ENCODE assay signal across 9 mouse cellular contexts in the genomic region with DNA sequence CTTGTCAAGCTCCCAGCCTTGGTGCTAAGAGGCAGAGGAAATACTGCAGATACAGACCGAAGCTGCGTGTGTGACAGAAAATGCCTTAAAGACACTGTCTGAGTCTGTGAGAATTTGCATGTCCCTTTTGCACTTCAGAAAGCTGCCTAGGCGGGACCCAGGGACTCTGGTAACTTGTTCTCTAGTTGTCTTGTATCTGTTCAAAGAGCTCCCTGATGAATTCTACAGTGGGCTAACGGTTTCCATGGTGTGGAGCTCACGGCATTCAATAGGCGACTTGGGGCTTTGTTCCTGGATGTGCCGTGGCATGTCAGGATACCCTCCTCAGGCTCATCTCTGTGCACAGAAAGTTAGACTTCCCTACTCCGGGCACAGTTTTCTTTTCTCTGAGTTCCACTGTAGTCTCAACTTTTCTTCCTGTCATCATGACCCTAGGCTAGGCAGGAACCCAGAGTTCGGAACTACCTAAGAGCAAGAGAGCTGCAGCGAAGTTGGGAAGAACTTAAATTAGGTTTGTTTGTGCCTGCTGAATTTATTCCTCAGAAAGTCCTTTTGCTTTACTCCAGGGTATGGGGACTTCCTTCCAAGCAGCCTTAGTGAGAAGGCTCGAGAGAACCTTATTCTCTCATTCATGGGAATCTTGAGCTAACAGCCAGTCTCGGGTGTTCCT.
DNase-seq lines count a peak whose midpoint lies in the region; ATAC-seq and TF ChIP-seq lines count a peak whose summit lies in the region.
"Had no signal": no experiment of that assay in that cellular context is flagged by ENCODE, and none has a peak within 500 bp of the region (broad histone marks: within the 10 kb centered on the region; RNA-seq: fewer than 3 reads in every experiment).

No protein-coding gene starts in this region.

- no peak for ATAC-seq in embryonic facial prominence, embryonic 14.5 days (ENCODE audit: low read depth)
- ATAC-seq in neural tube, embryonic 14.5 days (ENCODE audit: low read depth), result peak; percentile 21

- H3K4me2 ChIP-seq in embryonic facial prominence, embryonic 14.5 days (ENCODE audit: low read depth, low read length), result peak overlapping the region; percentile 55
- H3K4me2 ChIP-seq in neural tube, embryonic 14.5 days (ENCODE audit: low read depth, low read length), result peak overlapping the region; percentile 31

- H3K27me3 ChIP-seq in liver, adult 2 months (ENCODE audit: control insufficient read depth, insufficient read depth, low read length), result no peaks in the 10 kb centered on the region
- H3K27me3 ChIP-seq in embryonic facial prominence, embryonic 14.5 days (replicated peaks; ENCODE audit: control insufficient read depth, insufficient read depth, low read length), result no peaks in the 10 kb centered on the region
- H3K27me3 ChIP-seq in limb, embryonic 10.5 days (ENCODE audit: low read depth, poor library complexity, severe bottlenecking), result no peaks in the 10 kb centered on the region
- H3K27me3 ChIP-seq in neural tube, embryonic 14.5 days (ENCODE audit: control insufficient read depth, insufficient read depth, low read length), result no peaks in the 10 kb centered on the region

- TF ChIP-seq CTCF in liver, adult 2 months (IDR thresholded peaks at IDR 0.05; ENCODE audit: low read depth, low read length), result no peak

- H3K4me1 ChIP-seq in liver, adult 2 months (ENCODE audit: control insufficient read depth, insufficient read depth, low read length), result peaks cover 2% of the 10 kb centered on the region
- H3K4me1 ChIP-seq in embryonic facial prominence, embryonic 14.5 days (ENCODE audit: control insufficient read depth, insufficient read depth, low read length), result peaks cover 38% of the 10 kb centered on the region
- H3K4me1 ChIP-seq in limb, embryonic 10.5 days, result peaks cover 68% of the 10 kb centered on the region
- 0 out of 2 replicates have a peak, but pooled peaks cover 5% of the 10 kb centered on the region for H3K4me1 ChIP-seq in neural tube, embryonic 14.5 days (ENCODE audit: control insufficient read depth, insufficient read depth, low read length)

- H3K36me3 ChIP-seq in liver, adult 2 months (ENCODE audit: control insufficient read depth, insufficient read depth, low read length), result no peaks in the 10 kb centered on the region
- H3K36me3 ChIP-seq in embryonic facial prominence, embryonic 14.5 days (ENCODE audit: control insufficient read depth, insufficient read depth, low read length), result no peaks in the 10 kb centered on the region
- H3K36me3 ChIP-seq in limb, embryonic 10.5 days, result peaks cover 18% of the 10 kb centered on the region
- H3K36me3 ChIP-seq in neural tube, embryonic 14.5 days (ENCODE audit: control insufficient read depth, insufficient read depth, low read length), result no peaks in the 10 kb centered on the region

- no peak for TF ChIP-seq POLR2A in liver, adult 2 months (IDR thresholded peaks at IDR 0.05; ENCODE audit: extremely low read depth, insufficient read depth, low read length)

- WGBS in liver, adult 2 months, result 70% methylated on average over 12 of the region's 12 CpGs
- WGBS in embryonic facial prominence, embryonic 14.5 days, result 13% methylated on average over 12 of the region's 12 CpGs
- WGBS in limb, embryonic 10.5 days, result 19% methylated on average over 12 of the region's 12 CpGs
- 16% methylated on average over 12 of the region's 12 CpGs for WGBS in neural tube, embryonic 14.5 days

- peak overlapping the region; percentile 54 for H3K9ac ChIP-seq in liver, adult 2 months (ENCODE audit: low read depth, low read length)
- H3K9ac ChIP-seq in embryonic facial prominence, embryonic 14.5 days (ENCODE audit: low read depth, low read length), result peak overlapping the region; percentile 57
- 0 out of 2 replicates have a peak overlapping the region, but pooled peaks have one; percentile 32 for H3K9ac ChIP-seq in neural tube, embryonic 14.5 days (replicated peaks; ENCODE audit: low read depth, low read length)

- H3K9me3 ChIP-seq in embryonic facial prominence, embryonic 14.5 days (ENCODE audit: control insufficient read depth, low read length), result no peaks in the 10 kb centered on the region
- no peaks in the 10 kb centered on the region for H3K9me3 ChIP-seq in limb, embryonic 10.5 days (replicated peaks)
- H3K9me3 ChIP-seq in neural tube, embryonic 14.5 days (ENCODE audit: control insufficient read depth, low read length), result no peaks in the 10 kb centered on the region

- H3K27ac ChIP-seq in liver, adult 2 months (replicated peaks; ENCODE audit: insufficient read depth, low read depth, low read length), result peak overlapping the region; percentile 70
- peak overlapping the region; percentile 81 for H3K27ac ChIP-seq in embryonic facial prominence, embryonic 14.5 days (replicated peaks; ENCODE audit: low read depth, low read length)
- H3K27ac ChIP-seq in limb, embryonic 10.5 days, result peak overlapping the region; percentile 94
- H3K27ac ChIP-seq in neural tube, embryonic 14.5 days (ENCODE audit: low read depth, low read length), result peak overlapping the region; percentile 79

- DNase-seq in liver, adult 2 months (ENCODE audit: extremely low read depth, low read depth, low spot score), result no peak
- DNase-seq in liver, result no peak
- no peak for DNase-seq in embryonic facial prominence, embryonic 14.5 days (ENCODE audit: low spot score)
- DNase-seq in limb, embryonic 10.5 days (ENCODE audit: low spot score), result peak; percentile 58
- DNase-seq in right cerebral cortex, adult 2 months (ENCODE audit: low spot score in 2 of 2), result no peak
- no peak for DNase-seq in cerebellum, adult 8-10 months
- no peak for DNase-seq in urinary bladder, postnatal 14 days (ENCODE audit: low spot score)
- DNase-seq: thymus, adult 2 months had no signal

- H3K4me3 ChIP-seq in liver, adult 2 months (ENCODE audit: insufficient read depth, low read depth, low read length), result peak overlapping the region; percentile 24
- peak overlapping the region; percentile 35 for H3K4me3 ChIP-seq in embryonic facial prominence, embryonic 14.5 days (ENCODE audit: low read depth, low read length)
- H3K4me3 ChIP-seq in limb, embryonic 10.5 days, result peak overlapping the region; percentile 58
- peak overlapping the region; percentile 19 for H3K4me3 ChIP-seq in neural tube, embryonic 14.5 days (ENCODE audit: low read depth, low read length)

- H3K79me2 ChIP-seq in liver, adult 2 months (ENCODE audit: control insufficient read depth, insufficient read depth, low read length), result no peaks in the 10 kb centered on the region; the same call in 1 of the 2 replicates
